Mouse (Mus musculus) ES-E14 (cell line): ENCODE results near the gene Gm44503. TPM values are rescaled to one million over a fixed set of nuclear protein-coding genes. Genes with fewer than 3 reads are reported as not detected.

ENCODE experiments used
- DNase-seq: peaks from one replicate; pipeline ENCODE4 v3.0.0-alpha.2; 2013; ENCODE audit warnings: low read depth, low spot score
- H3K27ac ChIP-seq: 2 replicates; pipeline ENCODE4 v1.5.1; 2012; ENCODE audit warnings: low read depth, mild to moderate bottlenecking, low read length, moderate library complexity, mixed read lengths; ENCODE audit not compliant: poor library complexity, insufficient read depth, severe bottlenecking
- H3K36me3 ChIP-seq: 2 replicates; pipeline ENCODE4 v1.6.1; 2012; ENCODE audit warnings: mild to moderate bottlenecking, low read length, moderate library complexity, mixed read lengths; ENCODE audit not compliant: control insufficient read depth, poor library complexity, insufficient read depth, severe bottlenecking
- H3K4me1 ChIP-seq, 2 experiments: fragments of 150-350 bp in 1 of 2; sonication (generic) in 1 of 2; 2 replicates each; pipeline ENCODE4 v1.6.1; 2012; ENCODE audit warnings: low read length in 2 of 2, mild to moderate bottlenecking in 1 of 2, mixed read lengths in 1 of 2; ENCODE audit not compliant: control insufficient read depth in 2 of 2, insufficient read depth in 2 of 2, poor library complexity in 1 of 2
- H3K4me3 ChIP-seq, 2 experiments: fragments of 150-350 bp in 1 of 2; sonication (generic) in 1 of 2; 2 replicates each; pipeline ENCODE4 v1.5.1; 2012; ENCODE audit warnings: low read length in 2 of 2, low read depth in 1 of 2, mild to moderate bottlenecking in 1 of 2, mixed read lengths in 1 of 2; ENCODE audit not compliant: insufficient read depth in 1 of 2, poor library complexity in 1 of 2, severe bottlenecking in 1 of 2
- H3K9ac ChIP-seq: 2 replicates; pipeline ENCODE4 v1.6.1; 2012; ENCODE audit warnings: low read depth, mild to moderate bottlenecking, low read length, mixed read lengths; ENCODE audit not compliant: poor library complexity, insufficient read depth, severe bottlenecking
- H3K9me3 ChIP-seq: fragments of 150-350 bp; sonication (generic); 2 replicates; pipeline ENCODE4 v1.6.1; 2012; ENCODE audit warnings: low read depth, mild to moderate bottlenecking, low read length; ENCODE audit not compliant: control insufficient read depth, insufficient read depth
- CHD2 ChIP-seq: IDR thresholded peaks from 2 replicates; pipeline ENCODE4 v1.6.1; 2014; ENCODE audit warnings: mild to moderate bottlenecking, low read depth, low read length, inconsistent platforms
- HCFC1 ChIP-seq: IDR thresholded peaks from 2 replicates; pipeline ENCODE4 v1.6.1; 2012; ENCODE audit warnings: low read length, inconsistent platforms, borderline replicate concordance; ENCODE audit not compliant: insufficient read depth
- MAFK ChIP-seq: IDR thresholded peaks from 2 replicates; pipeline ENCODE4 v1.6.1; 2014; ENCODE audit warnings: mild to moderate bottlenecking, low read depth, low read length, inconsistent platforms; ENCODE audit not compliant: insufficient read depth
- ZC3H11A ChIP-seq: IDR thresholded peaks from 2 replicates; pipeline ENCODE4 v1.6.1; 2012; ENCODE audit warnings: low read depth, mild to moderate bottlenecking, inconsistent platforms, low read length, borderline replicate concordance
- ZNF384 ChIP-seq: IDR thresholded peaks from 2 replicates; pipeline ENCODE4 v1.6.1; 2012; ENCODE audit warnings: low read depth, low read length, inconsistent platforms
- in situ Hi-C, 2 experiments: fragments of 600-800 bp; cut with MboI; formaldehyde crosslinking; loops; one replicate each; pipeline ENCODE4 v1.15.1; 2025; ENCODE audit warnings: low sequenced_read_pairs in 2 of 2, inconsistent platforms in 1 of 2; ENCODE audit not compliant: unreplicated experiment in 2 of 2
- total RNA-seq: library from RNA; depleted of rRNA; stranded (reverse); fragments of 300-350 nt; gene quantifications from 2 replicates; pipeline ENCODE4 v1.2.3, GENCODE M21; 2012

The Gm44503 gene
- total RNA-seq, 1 experiment: 0.04 TPM

DNA sequence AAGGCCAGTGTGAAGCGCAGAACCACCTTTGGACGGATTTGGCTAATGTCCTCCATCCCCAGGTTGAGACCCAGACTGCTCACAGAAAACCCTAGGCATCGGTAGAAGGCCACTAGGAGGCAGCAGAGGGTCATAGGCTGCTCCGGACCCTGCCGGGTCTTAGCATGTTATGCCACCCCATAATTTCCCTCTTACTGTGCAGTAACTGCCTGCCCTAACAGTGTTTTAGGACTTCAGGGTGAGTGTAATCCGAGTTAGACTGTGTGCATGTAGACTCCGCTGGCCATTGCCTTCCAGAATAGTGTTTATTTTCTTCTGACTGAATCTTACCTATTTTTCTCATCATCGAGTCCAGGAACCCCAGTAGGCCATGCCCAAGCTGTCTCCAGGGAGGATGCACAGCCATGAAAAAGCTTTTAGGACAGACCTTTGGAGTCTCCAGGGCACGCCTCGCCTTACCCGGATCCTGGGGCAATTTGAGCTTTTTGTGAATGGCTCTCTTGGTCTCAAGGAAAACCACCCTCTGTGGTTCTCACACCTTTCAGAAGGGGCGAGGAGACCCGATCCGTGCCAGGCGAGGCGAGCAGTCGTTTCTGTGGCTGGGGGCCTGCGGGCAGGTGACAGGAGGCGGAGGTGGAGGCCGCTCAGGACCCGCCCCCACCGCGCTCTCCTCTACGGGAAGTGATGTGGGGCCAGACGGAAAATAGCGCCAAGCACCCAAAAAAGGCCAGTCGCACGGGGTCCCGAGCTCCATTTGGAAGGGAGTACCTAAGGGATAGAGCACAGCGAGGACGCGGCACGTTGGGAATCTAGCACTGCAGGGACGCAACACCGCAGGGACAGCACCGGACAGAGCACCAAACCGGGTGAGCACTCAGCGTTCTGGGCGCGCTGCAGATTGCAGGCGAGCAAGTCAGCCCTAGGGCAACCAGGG lies 85.8 kb downstream of the Gm44503 start, which contains the start of gene Rab27a:
Gene Rab27a (plus strand): TSS at position 709 of the 934 bp plus-strand sequence.
- H3K9ac ChIP-seq: peak within 1 kb of the TSS; percentile 43
- H3K36me3 ChIP-seq: no peaks in the 10 kb centered on the region
- no peaks in the 10 kb centered on the region; a peak in 1 of 4 replicates for H3K4me1 ChIP-seq
- in situ Hi-C loops: loop anchor here in 1 of 2 experiments (5.0 kb wide), 1 partner anchor 38 kb away; no protein-coding TSS in a partner anchor
- H3K27ac ChIP-seq: no peak within 1 kb of the TSS
- no peaks in the 10 kb centered on the region for H3K9me3 ChIP-seq
- TF ChIP-seq MAFK (no peak), ZC3H11A (peak; percentile 76; the same call in 1 of the 2 replicates), CHD2 (no peak), HCFC1 (no peak), ZNF384 (no peak)
- H3K4me3 ChIP-seq: peak within 1 kb of the TSS; percentile 61 to 86
- peak; percentile 86 for DNase-seq

DNA sequence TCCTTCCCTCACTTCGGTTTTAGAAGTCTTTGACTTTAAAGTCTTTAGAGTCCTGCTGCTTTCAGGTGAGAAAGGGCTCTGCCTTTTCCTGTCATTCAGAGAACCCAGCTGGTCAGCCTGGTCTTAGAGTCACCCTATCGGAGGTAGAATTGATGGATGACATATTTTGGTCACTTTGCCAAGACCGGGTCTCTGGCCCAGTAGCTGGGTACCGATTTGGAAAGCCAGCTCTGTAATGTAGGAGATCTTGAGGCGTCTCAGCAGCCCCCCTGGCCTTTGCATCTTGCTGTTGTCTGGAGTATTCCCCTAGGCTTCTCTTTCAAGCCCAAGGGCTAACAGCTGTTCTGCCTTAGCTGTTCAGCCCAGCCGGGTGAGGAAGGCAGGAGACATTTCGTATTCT lies 86.6 kb downstream of the Gm44503 start:
- Histone ChIP-seq H3K4me1 (no peaks in the 10 kb centered on the region; a peak in 2 of 4 replicates), H3K36me3 (no peaks in the 10 kb centered on the region), H3K9ac (peak overlapping the region; percentile 43; the same call in 1 of the 2 replicates), H3K9me3 (no peaks in the 10 kb centered on the region), H3K27ac (no peak overlapping the region), H3K4me3 (peak overlapping the region; percentile 61 to 86)
- in situ Hi-C loops: loop anchor here in 1 of 2 experiments (5.0 kb wide), 1 partner anchor 37 kb away; no protein-coding TSS in a partner anchor
- no peak for DNase-seq
- TF ChIP-seq ZC3H11A (no peak), ZNF384 (no peak), HCFC1 (no peak), MAFK (no peak), CHD2 (no peak)

DNA sequence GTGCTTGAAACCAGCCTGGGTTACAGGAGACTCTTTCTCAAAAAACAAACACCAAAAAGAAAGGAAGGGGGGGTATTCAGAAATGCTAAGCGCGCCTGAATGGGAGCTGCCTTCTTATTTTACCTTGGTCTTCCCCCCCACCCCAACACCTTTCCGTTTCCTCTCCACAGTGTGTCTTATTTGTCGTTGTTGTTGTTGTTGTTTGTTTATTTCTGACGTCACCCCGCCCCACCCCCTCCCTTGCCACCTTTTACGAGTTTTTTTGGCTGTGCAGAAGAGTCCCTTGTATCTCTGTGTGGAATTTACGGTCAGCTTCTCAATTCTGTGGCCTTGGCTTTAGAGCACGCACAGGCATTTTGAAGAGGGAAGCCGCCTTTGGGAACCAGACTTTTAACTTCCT lies 87.1 kb downstream of the Gm44503 start:
- no peaks in the 10 kb centered on the region for H3K36me3 ChIP-seq
- DNase-seq: no peak
- H3K4me1 ChIP-seq: no peaks in the 10 kb centered on the region; a peak in 2 of 4 replicates
- H3K27ac ChIP-seq: no peak overlapping the region
- H3K4me3 ChIP-seq: peak overlapping the region in 1 of 2 experiments; percentile 86; a peak in 2 of 4 replicates
- TF ChIP-seq MAFK: no peak
- no peak for TF ChIP-seq ZNF384
- TF ChIP-seq ZC3H11A: no peak
- TF ChIP-seq HCFC1: no peak
- TF ChIP-seq CHD2: no peak
- in situ Hi-C loops: loop anchor here in 1 of 2 experiments (5.0 kb wide), 1 partner anchor 37 kb away; no protein-coding TSS in a partner anchor
- no peak overlapping the region for H3K9ac ChIP-seq
- no peaks in the 10 kb centered on the region for H3K9me3 ChIP-seq

DNA sequence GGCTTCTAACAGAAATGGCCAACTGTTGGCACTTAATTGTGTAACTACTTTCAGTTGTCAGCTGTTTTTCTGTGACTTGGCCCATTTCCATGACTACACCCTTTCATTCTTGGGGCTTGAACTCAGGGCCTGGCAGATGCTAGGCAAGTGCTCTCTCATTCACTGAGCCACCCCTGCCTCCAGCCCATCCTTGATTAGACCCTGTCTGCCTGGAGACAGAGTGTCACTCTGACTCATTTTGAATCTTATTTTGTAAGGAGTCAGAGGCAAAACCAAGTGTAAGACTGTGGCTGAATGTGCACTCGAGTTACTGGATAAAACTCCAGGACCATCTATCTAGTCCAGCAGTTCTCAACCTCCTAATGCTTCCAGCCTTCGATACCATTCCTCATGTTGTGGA lies 89.3 kb downstream of the Gm44503 start:
- H3K9me3 ChIP-seq: no peaks in the 10 kb centered on the region
- no peak for DNase-seq
- in situ Hi-C loops: loop anchor here in 1 of 2 experiments (5.0 kb wide), 1 partner anchor 34 kb away; no protein-coding TSS in a partner anchor
- no peaks in the 10 kb centered on the region; a peak in 2 of 4 replicates for H3K4me1 ChIP-seq
- H3K4me3 ChIP-seq: no peak overlapping the region
- TF ChIP-seq ZC3H11A (no peak), HCFC1 (no peak), ZNF384 (no peak), CHD2 (no peak), MAFK (no peak)
- H3K36me3 ChIP-seq: no peaks in the 10 kb centered on the region
- H3K9ac ChIP-seq: no peak overlapping the region
- H3K27ac ChIP-seq: no peak overlapping the region
